Mouse (Mus musculus) hematopoietic stem cell, adult 5-6 weeks (primary cell): ENCODE measurements around the gene B3gnt7. TPM values are rescaled to one million over a fixed set of nuclear protein-coding genes. Genes with fewer than 3 reads are reported as not detected.

Experiments used
- total RNA-seq: library from RNA; stranded (forward); fragments of 172-1452, 232-1000 nt; gene quantifications from 2 replicates; pipeline ENCODE4 v1.2.3, GENCODE M21; 2017

B3gnt7 gene
- total RNA-seq, 1 experiment from 2014 or later: 1.3 TPM

Other genes starting within 250 kb of the B3gnt7 start
- gene Psmd1, start 238.4 kb upstream of the B3gnt7 start, total RNA-seq: 120 and 161 TPM in 2 replicates
- 0.25 TPM in 1 of 2 replicates, not detected in the other for gene Htr2b, start 190.9 kb upstream of the B3gnt7 start, total RNA-seq
- gene Gm21972, start 169.2 kb upstream of the B3gnt7 start, total RNA-seq: 9.2 TPM in 1 of 2 replicates, not detected in the other
- 11.3 and 13.4 TPM in 2 replicates for gene Armc9, start 148.1 kb upstream of the B3gnt7 start, total RNA-seq
- gene Ncl, start 56.6 kb downstream of the B3gnt7 start, total RNA-seq: 725 and 1,004 TPM in 2 replicates
- not detected in 2 replicates for gene Nmur1, start 123.4 kb downstream of the B3gnt7 start, total RNA-seq
- gene Tex44, start 123.5 kb downstream of the B3gnt7 start, total RNA-seq: not detected in 2 replicates
- gene Ptma, start 223.9 kb downstream of the B3gnt7 start, total RNA-seq: 5,153 and 6,011 TPM in 2 replicates